Mouse (Mus musculus): Measurements from ENCODE around the gene Sfn. TPM values are rescaled to one million over a fixed set of nuclear protein-coding genes. Genes with fewer than 3 reads are reported as not detected.
A peak's percentile ranks its signal among the peaks of the same experiment; 100 is the strongest.

The Sfn gene
- total RNA-seq, 2 experiments from 2014 or later, result 1.1 to 1.5 TPM

DNA sequence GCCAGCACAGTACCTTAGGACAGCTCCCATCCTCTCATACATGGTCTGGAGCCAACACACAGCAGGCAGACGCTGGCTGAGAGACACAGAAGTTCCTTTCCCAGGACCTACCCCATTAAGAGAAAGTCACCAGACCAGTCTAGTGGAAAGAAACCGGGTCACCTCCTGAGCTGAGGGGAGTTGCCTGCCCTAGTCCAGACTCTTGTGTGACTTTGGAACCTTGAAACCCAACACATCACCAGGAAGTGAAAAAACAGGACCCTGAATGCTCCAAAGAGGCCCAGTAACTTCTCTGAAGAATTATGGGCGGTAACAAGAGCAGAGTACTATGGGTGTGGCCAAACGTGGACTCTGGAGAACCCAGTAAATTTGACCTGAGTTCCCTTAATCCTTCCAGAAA is 3.4 kb downstream of the Sfn start:
- Histone ChIP-seq H3K27ac (no peak overlapping the region), H3K4me3 (no peak overlapping the region)
- no peak for DNase-seq
- intact Hi-C loops (cut with DNase I), result loop anchor here (10.0 kb wide), 1 partner anchor 176 kb away; no protein-coding TSS in a partner anchor
- TF ChIP-seq CTCF (IDR thresholded peaks at IDR 0.05), result no peak

DNA sequence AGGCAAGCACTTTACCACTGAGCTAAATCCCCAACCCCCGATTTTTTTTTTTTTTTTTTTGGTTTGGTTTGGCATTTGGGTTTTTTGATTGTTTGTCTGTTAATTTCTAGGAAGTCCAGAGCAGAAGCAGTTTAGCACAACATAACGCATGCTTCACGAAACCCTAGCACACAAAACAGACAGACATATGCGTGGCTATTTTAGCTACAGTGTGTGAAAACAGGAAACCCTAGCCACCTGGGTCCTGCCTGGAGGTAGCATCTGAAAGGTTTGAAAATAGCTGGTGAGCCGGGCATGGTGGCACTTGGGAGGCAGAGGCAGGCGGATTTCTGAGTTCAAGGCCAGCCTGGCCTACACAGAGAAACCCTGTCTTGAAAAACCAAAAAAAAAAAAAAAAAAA is 5.9 kb downstream of the Sfn start:
- intact Hi-C loops (cut with DNase I), result loop anchor here (10.0 kb wide), 1 partner anchor 179 kb away; no protein-coding TSS in a partner anchor
- Histone ChIP-seq H3K27ac (no peak overlapping the region), H3K4me3 (no peak overlapping the region)
- DNase-seq, result no peak
- no peak for TF ChIP-seq CTCF (IDR thresholded peaks at IDR 0.05)

DNA sequence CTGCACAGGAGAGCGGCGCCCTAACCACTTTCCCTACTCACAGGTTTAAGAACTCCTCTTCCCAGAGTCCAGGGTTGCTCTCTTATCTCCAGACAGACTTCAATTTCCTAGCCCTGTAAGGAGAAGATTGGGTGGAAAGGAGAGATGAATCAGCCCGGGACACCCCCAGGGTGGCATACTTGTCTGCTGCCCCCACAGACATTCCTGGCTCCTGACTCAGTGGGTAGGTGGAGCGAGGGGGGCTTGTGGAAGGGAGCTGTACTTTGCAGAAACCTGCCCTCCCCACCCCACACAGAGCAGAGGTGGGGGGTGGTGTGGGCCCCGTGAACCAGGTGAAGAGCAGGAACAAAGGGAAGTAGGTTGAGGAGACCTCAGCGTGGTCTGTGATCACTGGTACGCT is 6.4 kb downstream of the Sfn start:
- intact Hi-C loops (cut with DNase I), result loop anchor here (10.0 kb wide), 1 partner anchor 179 kb away; no protein-coding TSS in a partner anchor
- Histone ChIP-seq H3K4me3 (no peak overlapping the region), H3K27ac (no peak overlapping the region)
- no peak for DNase-seq
- no peak for TF ChIP-seq CTCF (IDR thresholded peaks at IDR 0.05)

DNA sequence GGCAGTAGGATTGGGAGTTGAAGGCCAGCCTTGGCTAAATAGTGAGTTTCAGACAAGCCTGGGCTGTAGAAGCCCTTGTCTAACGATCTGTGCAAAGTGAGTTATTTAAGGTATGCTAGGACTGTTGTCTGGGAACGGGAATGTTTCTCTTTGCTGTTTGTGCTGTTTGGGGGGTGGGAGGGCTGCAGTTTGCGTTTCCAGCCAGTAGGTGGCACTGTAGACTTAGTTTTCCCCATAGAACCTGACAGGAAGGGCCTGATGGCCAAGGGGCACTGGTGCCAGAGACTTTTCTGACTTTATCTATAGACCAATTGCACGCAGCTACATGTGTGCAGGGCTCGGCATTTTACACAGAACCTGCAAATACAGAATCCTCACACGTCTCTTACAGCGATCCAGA is 9.4 kb downstream of the Sfn start:
- intact Hi-C loops (cut with DNase I), result loop anchor here (1.0 to 10.0 kb wide), 4 partner anchors 17 to 235 kb away; partner anchors contain the start of gene Zdhhc18
- Histone ChIP-seq H3K4me3 (no peak overlapping the region), H3K27ac (no peak overlapping the region)
- peak; percentile 73 for DNase-seq
- peak; percentile 92 for TF ChIP-seq CTCF (IDR thresholded peaks at IDR 0.05)

DNA sequence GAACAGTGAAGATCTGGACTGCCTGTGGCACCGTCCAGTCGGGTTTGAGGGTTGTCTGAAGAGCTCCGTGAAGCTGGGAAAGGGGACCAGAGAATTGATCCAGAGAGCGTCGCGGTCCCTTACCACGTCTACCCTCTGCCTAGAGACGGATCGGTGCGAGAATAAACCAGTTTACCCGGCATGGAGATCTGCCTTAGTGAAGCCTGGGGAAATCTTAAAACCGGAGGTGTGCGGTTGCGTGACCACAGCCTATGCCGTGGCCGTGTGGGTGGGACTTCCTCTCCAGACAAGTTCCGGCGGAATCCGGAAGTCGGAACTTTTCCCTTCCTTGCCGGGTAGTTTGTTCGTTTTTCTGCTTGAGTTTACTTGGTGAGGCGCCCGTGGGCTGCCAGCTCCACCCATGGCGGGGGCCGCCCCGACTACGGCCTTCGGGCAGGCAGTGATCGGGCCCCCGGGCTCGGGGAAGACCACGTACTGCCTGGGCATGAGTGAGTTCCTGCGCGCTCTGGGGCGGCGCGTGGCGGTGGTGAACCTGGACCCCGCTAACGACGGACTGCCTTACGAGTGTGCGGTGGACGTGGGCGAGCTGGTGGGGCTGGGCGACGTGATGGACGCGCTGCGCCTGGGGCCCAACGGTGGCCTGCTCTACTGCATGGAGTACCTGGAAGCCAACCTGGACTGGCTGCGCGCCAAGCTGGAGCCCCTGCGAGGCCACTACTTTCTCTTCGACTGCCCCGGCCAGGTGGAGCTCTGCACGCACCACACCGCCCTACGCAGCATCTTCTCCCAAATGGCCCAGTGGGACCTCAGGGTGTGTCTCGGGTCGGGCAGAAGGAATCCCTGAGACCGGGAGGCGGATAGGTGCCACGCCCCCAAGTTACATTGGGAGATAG is 17.7 kb downstream of the Sfn start, which contains the start of gene Gpn2:
TSS of gene Gpn2 (plus strand) at position 304 of the 893 bp plus-strand sequence.
- peak; percentile 89 for DNase-seq
- H3K4me3 ChIP-seq, result peak within 1 kb of the TSS; percentile 98
- peak within 1 kb of the TSS; percentile 93 for H3K27ac ChIP-seq
- no peak for TF ChIP-seq CTCF (IDR thresholded peaks at IDR 0.05)
- intact Hi-C loops (cut with DNase I), result no loop called here

DNA sequence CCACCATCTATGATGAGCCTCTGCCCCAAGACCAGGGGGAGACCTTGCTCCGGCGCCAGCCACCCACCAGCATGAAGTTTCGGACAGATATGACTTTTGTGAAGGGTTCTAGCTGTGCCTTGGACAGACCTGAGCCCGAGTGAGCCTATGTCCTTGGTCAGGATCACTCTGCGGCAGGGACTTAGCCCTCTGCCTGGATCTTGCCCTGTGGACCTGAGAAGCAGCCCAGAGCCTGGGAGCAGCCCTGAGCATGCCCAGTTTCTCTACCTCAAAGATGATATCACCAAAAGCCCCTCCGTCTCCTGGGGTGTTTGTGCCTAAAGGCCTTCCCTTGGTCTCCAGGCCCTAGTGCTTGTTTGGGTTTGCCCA is 18.3 kb downstream of the Sfn start:
- no peak for TF ChIP-seq CTCF (IDR thresholded peaks at IDR 0.05)
- Histone ChIP-seq H3K4me3 (peak overlapping the region; percentile 98), H3K27ac (peak overlapping the region; percentile 93)
- DNase-seq, result no peak
- intact Hi-C loops (cut with DNase I), result no loop called here

DNA sequence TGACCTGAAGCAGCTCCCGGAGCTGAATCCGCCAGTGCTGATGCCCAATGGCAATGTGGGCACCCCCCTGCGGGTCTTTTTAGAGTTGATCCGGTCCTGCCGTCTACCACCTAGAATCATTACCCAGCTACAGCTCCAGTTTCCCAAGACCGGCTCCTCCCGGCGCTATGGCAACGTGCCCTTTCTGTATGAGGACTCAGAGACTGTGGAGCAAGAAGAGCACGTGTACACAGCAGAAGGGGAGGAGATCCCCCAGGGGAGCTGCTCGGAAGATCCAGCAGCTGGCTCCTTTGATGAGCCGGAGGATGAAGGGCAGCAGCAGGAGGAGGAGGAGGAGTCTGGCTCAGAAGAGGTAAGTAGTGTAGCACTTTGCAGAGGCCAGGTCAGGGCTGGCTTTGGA is 24.0 kb downstream of the Sfn start:
- no peak for DNase-seq

DNA sequence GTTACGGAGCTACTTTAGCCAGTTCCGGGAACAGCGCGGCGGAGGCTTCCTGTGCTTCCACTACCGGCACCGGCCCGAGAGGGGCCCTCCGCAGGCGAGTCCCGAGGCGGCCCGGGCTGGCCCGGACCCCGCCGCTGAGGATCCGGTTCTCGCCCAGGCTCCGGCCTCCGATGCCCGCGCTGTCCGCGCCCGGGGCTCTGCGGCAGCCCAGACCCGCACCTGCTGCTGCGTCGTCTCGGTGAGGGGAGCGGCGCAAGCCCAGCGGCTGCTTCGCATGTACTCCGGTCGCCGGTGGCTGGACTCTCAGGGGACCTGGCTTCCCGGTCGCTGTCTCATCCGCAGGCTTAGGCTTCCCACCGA is 27.1 kb downstream of the Sfn start:
- H3K27ac ChIP-seq, result peak overlapping the region; percentile 89

More for the DNA sequence above, 24.0 kb downstream of the Sfn start:
- intact Hi-C loops (cut with DNase I), result no loop called here
- H3K27ac ChIP-seq, result no peak overlapping the region
- H3K4me3 ChIP-seq, result no peak overlapping the region
- TF ChIP-seq CTCF (IDR thresholded peaks at IDR 0.05), result no peak

DNA sequence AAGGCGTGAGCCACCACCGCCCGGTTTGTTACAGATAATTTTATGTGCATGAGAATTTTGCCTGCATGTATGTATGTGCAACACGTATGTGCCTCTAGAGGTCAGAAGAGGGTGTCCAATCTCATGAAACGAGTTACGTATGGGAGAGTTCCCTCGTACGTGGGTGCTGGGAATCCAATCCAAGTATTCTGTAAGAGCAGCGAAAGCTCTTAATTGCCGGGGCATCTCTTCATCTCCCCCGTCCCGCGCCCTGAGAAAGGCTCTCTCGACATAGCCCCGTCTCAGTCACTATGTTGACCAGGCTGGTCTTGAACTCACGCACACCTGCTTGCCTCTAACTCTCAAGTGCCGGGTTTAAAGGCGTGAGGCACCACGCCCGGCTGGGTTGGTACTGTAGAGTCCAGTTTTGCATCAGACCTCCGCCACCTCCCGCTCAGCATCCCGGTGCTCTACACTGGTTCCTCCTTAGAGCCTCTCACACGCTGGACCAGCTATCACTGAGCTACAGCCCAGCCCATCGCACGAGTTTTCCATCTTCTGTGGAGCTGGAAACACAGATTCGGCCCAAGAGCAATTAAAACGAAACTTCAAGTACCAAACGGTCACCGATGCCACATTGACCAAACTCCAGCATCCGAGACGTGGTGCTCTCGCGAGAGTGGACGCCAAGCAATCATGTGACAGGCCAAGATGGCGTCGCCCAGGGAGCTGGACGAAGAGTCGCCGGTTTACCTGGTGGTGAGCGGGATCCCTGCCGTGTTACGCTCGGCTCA is 27.7 kb downstream of the Sfn start, which contains the start of gene Gpatch3:
TSS of gene Gpatch3 (plus strand) at position 676 of the 773 bp plus-strand sequence.
- Histone ChIP-seq H3K27ac (peak within 1 kb of the TSS; percentile 89), H3K4me3 (peak within 1 kb of the TSS; percentile 84)
- DNase-seq, result peak; percentile 95
- intact Hi-C loops (cut with DNase I), result no loop called here
- TF ChIP-seq CTCF (IDR thresholded peaks at IDR 0.05), result peak; percentile 2; the same call in 1 of the 2 replicates

More for the DNA sequence above, 27.1 kb downstream of the Sfn start:
- DNase-seq, result no peak
- TF ChIP-seq CTCF (IDR thresholded peaks at IDR 0.05), result no peak
- peak overlapping the region; percentile 84 for H3K4me3 ChIP-seq
- intact Hi-C loops (cut with DNase I), result no loop called here

DNA sequence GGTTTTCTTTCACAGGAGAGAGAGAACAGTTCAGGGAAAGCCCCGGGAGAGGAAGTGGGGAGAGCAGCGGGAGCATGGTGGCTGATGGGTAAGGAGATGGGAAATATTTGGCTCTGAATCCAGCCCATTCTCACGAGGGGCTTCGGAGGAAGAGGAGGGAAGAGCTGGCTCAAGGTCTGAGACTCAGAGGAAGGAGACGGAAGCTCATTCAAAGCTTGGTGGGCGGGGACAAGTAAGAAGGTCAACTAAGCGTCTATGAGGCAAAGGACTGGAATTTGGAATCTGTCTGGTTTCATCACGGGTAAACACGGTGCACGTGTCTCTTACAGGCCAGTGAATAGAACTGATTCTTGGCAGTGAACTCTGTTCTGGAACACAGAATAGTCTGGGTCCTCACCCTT is 31.9 kb downstream of the Sfn start:
- H3K4me3 ChIP-seq, result no peak overlapping the region
- H3K27ac ChIP-seq, result no peak overlapping the region
- no peak for TF ChIP-seq CTCF (IDR thresholded peaks at IDR 0.05)
- intact Hi-C loops (cut with DNase I), result no loop called here
- no peak for DNase-seq

DNA sequence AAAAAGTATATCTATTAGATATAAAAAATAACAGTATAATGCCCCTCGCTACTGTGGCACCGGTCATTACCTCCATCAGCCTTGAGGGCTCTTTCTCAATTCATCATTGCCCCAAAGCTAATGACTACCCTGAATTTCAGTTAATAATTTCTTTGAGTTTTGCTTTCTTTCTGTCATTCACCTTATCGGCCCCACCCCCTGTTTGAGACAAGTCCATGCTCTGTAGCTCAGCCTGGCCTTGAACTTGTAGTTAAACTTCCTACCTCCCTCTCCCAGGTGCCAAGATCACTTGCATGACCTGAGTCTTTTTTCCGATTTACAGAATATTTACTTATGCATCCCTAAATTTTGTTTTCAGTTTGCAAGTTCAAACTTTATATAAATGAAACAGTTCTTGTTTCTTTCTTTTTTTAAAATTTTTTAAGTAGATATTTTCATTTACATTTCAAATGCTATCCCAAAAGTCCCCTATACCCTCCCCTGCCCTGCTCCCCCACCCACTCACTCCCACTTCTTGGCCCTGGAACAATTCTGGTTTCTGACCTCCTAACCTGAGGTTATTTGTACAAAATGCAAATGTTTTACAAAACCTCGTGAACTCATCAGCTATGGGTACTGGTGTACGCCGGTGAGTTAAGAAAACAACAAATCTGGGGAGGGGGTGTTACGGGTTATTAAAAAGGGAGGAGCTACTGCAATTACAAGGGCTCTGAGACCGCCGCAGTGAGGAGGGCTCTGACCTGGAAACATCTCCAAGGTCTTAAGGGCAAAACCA is 32.5 kb downstream of the Sfn start:
- no peak for TF ChIP-seq CTCF (IDR thresholded peaks at IDR 0.05)
- DNase-seq, result no peak
- Histone ChIP-seq H3K4me3 (no peak overlapping the region), H3K27ac (no peak overlapping the region)
- intact Hi-C loops (cut with DNase I), result no loop called here

DNA sequence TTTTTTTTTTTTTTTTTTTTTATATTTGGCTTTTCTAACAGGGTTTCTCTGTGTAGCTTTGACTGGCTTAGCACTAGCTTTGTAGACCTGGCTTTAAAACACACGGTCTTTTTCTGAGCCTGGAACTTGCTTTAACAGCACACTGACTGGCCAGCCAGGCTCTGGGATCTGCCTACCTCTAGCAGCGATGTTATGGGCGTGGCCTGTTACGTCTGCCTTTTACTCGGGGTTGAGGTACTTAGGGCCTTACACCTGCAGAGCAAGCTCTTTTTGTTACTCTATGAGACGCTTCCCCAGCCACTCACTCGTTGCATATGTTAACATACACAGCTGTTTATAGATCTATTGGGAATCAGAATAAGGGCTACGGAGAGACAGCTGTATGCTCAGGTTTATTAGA is 34.7 kb downstream of the Sfn start:
- intact Hi-C loops (cut with DNase I), result no loop called here
- no peak for TF ChIP-seq CTCF (IDR thresholded peaks at IDR 0.05)
- Histone ChIP-seq H3K27ac (no peak overlapping the region), H3K4me3 (no peak overlapping the region)
- DNase-seq, result no peak
